Mouse (Mus musculus) left cerebral cortex, postnatal 25 days (tissue): ENCODE measurements at regions not wholly inside any gene's neighbourhood (a gene's known extent, or its start where the extent isn't known, plus 50 kb on each side); places are given as distances from the start of the nearest gene placed in this dataset.

Experiments used
- DNase-seq, 2 experiments: peaks; one replicate each; pipeline ENCODE4 v3.0.0; 2022; ENCODE audit warnings: low spot score in 2 of 2, mixed read lengths in 1 of 2
- intact Hi-C: fragments of 180-260 bp; cut with DNase I; formaldehyde crosslinking; loops from one replicate; pipeline ENCODE4 v1.15.1; 2025

- intact Hi-C loops: no loop called here
- DNase-seq: no peak
These were observed 131.3 kb upstream of the Hmgn3 start for GRCm38 (mm10) chr9:83277791-83278190.

- DNase-seq: no peak
- intact Hi-C loops: no loop called here
These were observed 130.9 kb upstream of the Hmgn3 start for GRCm38 (mm10) chr9:83277356-83277755.

- intact Hi-C loops: no loop called here
- DNase-seq: no peak
These were observed 129.8 kb upstream of the Hmgn3 start for GRCm38 (mm10) chr9:83276291-83276690.

GRCm38 (mm10) chr9:83273361-83273975 is 127.0 kb upstream of the Hmgn3 start:
- DNase-seq: peak; percentile 3 to 9
- intact Hi-C loops: no loop called here

DNA sequence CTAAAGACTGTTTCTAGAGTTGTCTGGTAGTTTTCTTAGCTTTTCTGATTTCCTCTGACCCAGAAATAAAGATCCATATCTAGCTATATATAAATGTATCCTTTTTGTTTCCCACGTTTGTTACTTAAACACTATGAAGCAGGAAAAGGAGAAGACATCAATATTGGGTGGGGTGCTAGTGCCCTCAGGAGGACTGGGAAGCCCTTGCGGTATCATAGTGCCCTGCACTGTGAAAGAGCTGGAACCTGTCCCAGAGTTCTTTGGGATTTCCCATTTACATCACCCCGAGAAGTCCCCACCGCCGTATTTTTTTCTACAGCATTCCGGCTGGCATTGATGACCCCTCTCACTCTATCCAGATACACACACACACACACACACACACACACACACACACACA is 119.3 kb upstream of the Hmgn3 start:
- DNase-seq: no peak
- intact Hi-C loops: no loop called here

DNA sequence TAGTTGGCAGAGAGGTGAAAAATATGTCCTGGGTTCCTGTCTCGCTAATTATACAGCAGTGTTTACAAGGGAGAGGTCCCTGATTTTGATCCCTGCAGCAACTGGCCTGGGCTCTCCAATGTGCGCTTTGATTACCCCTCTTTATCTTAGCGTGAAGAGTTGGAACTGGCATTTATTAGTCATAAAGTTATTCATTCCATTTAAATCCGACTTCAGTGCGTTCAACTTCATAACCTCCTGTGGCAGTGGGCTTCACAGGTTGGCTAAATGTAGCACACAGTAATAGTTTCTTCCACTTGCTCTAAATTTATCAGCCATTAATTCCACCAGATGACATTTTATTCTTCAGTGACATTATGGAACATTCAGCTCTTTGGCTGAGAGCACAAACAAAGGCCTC is 113.0 kb upstream of the Hmgn3 start:
- intact Hi-C loops: no loop called here
- DNase-seq: no peak

- peak; percentile 4 to 81 for DNase-seq
- intact Hi-C loops: no loop called here
These were observed 112.5 kb upstream of the Hmgn3 start for GRCm38 (mm10) chr9:83258986-83259385.

DNA sequence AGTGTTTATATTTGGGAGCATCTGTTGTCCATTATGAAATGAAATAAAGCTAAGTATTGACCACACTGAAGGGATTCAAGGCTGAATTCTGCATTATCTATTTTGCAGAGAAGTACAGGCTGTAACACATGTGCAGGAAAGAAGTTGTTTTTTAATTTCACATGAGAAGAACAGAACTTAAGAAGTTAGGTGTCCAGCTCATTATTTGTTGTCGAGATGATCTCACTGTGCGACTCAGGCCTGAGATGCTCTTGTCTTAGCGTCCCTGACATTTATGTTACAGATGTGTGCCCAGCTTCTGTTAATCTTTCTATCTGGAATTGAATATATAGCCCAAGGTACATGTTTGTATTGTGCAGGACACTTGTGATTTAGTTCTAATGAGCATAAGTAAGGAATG is 112.0 kb upstream of the Hmgn3 start:
- intact Hi-C loops: no loop called here
- DNase-seq: no peak

- intact Hi-C loops: no loop called here
- no peak for DNase-seq
These were observed 107.9 kb upstream of the Hmgn3 start for GRCm38 (mm10) chr9:83254356-83254755.

GRCm38 (mm10) chr9:83253789-83254188 is 107.3 kb upstream of the Hmgn3 start:
- no peak for DNase-seq
- intact Hi-C loops: no loop called here

DNA sequence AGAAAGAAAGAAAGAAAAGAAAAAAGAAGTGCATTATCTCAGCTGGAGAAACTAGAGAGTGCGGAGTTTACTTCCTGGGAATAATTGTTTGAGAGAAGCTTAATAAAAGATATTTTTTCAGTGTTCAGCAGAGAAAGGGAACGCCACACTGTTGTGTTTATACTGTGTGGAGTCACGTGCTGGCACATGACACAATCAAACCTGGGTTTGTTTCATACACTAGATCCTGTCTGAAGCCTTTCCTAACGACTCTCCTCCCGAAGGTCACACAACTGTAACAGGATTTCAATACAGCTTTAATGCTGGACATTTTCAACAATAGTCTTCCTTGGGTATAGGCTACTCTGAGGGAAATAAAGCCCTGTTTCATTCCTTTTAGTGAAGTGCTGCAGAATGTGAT is 105.3 kb upstream of the Hmgn3 start:
- intact Hi-C loops: no loop called here

GRCm38 (mm10) chr9:83249871-83250270 is 103.4 kb upstream of the Hmgn3 start:
- intact Hi-C loops: no loop called here
- no peak for DNase-seq

More for the DNA sequence above, 105.3 kb upstream of the Hmgn3 start:
- DNase-seq: no peak

GRCm38 (mm10) chr9:83248164-83248730 is 101.8 kb upstream of the Hmgn3 start:
- no peak for DNase-seq
- intact Hi-C loops: no loop called here

- intact Hi-C loops: no loop called here
- DNase-seq: no peak
These were observed 100.7 kb upstream of the Hmgn3 start for GRCm38 (mm10) chr9:83247066-83247668.

DNA sequence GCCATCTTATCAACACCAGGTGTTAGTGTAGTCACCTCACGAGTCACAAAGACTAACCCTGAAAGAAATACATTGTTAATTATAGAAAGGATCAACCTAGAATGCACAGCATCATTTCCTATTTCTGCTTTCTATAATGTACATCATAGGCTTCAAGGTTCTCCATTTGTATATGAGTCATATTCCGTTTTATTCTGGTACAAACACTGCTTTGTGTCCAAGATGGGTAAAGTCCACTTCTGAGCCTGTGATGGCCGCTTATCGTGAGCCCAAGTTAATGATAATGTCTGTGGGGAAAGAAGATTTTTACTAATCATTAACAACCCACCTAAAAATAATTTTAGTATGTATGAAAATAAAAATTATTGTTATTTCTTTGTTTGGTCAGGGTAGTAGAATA is 94.6 kb upstream of the Hmgn3 start:
- DNase-seq: no peak

DNA sequence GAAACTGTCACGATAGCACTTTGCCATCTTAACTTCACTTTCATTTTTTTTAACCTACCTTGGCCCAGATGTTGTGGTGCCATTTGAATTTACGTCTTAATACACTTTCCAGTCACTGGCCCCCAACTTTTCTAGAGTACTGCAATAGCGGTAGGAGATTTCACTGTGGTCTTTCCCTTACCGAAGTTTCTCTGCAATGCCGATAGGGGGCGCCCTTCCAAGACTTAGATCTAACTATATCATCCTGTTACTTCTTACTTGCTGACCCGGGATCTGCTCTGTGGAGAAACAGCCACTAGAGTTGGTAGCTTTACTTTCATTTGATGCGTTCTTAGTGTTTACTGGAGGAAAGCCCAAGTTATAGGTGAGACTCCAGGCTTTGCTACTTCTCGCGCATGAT is 92.6 kb upstream of the Hmgn3 start:
- no peak for DNase-seq
- intact Hi-C loops: no loop called here

More for the DNA sequence above, 94.6 kb upstream of the Hmgn3 start:
- intact Hi-C loops: no loop called here

- DNase-seq: no peak
These were observed 75.4 kb upstream of the Hmgn3 start for GRCm38 (mm10) chr9:83221866-83222265.

DNA sequence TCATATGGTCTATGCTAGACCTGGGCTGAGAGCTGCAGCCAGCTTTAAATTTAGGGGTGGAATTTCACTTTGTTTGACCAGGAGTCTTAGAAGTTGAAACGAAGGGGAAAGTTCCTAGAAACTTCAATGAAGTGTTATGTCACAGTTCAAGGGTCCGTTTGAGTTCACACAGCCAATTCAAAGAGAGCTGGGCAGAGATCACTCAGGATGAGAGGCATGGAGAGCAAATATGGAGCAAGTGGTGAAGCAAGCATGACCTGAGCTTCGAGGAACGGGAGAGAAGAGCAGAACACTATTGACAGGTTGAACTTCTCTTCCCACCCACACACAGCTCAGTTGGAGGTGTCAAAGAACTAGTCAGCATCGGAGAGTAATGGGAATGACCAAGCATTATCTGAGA is 56.1 kb upstream of the Hmgn3 start:
- DNase-seq: no peak
- intact Hi-C loops: no loop called here

More at GRCm38 (mm10) chr9:83221866-83222265, 75.4 kb upstream of the Hmgn3 start:
- intact Hi-C loops: no loop called here

DNA sequence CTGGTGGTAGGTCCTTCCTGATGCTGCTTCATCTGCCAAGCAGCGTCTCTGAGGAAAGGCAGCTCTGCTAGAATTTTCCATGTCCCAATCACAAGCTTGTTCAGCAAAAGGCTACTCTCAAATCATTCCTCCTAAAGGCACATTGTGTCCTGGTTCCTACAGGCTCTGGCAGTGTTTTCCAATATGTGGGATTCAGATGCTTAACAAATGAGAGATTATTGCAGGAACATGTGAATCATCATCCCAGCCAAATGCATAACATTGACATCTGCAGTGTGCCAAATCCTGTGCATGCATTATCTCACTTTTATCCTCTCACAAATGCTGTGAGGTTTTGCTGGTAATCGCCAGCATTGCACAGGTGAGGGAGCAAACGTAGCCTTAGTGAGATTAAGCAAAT is 53.3 kb upstream of the Hmgn3 start:
- DNase-seq: peak; percentile 31 to 76
- intact Hi-C loops: no loop called here

- intact Hi-C loops: no loop called here
- DNase-seq: no peak
These were observed 52.7 kb upstream of the Hmgn3 start for GRCm38 (mm10) chr9:83199176-83199575.

DNA sequence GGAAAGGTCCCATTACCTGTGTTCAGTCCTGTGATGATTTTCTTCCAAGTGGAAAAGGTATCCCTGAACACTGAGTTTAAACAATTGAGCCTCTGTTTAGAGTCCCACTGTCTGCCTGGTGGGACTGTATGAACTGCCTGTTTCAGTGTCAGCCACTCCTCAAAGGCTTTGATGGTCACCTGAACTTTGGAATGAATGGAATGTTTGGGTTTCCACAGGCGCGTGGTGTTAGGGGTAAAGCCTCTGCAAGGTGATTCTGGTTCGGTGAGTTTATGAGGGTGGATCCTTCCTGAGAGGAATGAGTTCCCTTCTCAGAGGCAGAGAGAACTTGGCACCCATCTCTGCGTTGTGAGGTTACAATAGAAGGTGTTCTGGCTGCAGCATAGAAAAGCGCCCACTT is 50.5 kb upstream of the Hmgn3 start:
- DNase-seq: no peak
- intact Hi-C loops: no loop called here
